Mouse (Mus musculus): ENCODE measurements around the gene Btn1a1.

The Btn1a1 gene

DNA sequence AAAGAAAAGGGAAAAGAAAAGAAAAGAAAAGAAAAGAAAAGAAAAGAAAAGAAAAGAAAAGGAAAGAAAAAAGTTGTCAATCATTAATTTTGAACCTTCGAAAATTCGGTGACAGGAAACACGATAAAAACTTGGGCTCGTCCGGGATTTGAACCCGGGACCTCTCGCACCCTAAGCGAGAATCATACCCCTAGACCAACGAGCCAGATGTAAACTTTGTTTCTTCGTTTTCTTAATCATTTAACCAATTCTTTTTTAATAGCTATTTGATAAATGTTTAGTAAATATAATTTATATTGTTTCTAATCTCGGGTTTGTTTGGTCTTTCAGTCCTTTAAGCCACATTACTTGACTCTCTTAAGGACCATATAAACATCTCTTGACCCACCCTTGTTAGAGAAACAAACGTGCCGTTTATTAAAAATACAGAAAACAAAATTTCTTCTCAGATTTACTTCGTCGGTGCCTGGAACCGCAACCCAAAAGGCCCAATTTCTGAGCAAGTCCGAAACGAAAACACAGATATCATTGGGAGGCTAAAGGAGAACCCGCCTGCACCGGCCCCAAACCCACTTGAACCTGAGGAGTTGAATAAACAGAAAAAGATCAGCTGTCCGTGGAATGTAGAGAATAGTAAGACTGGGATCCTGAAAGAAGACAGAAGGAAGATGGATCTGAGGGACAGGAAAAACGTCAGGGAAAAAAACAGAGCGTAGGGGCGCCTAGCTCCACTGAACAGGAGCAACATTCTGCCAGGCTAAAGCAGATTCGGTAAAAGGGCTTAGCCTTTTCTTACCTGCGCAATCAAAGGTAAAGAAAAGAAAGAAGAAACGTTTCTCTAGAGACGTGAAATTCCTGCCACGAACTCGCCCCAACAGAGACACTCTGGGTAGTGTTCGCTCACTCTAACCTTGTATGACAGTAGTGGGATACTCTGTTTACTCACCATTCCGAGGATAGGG lies 28.6 kb downstream of the Btn1a1 start:
- DNase-seq = peak; percentile 71 to 80

DNA sequence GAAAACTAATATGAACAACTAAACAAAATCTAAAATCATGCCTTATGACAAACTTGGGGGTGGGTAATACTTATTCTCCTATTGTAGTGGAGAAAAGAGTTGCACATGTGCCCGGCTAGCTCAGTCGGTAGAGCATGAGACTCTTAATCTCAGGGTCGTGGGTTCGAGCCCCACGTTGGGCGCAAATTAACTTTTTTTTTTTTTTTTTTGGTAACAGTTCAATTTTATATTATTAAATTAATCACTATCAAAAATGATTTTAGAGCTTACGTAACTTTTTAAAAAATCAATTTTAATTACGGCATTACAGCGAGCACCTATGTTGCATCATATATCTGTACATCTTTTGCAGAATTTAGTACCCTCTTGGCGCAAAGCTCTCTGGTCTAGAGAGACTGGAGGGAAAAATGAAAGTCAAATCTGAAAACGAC lies 29.5 kb downstream of the Btn1a1 start:
- DNase-seq = peak; percentile 50 to 65

GRCm38 (mm10) chr13:23435676-23436075 lies 30.0 kb downstream of the Btn1a1 start:
- no peak for DNase-seq

DNA sequence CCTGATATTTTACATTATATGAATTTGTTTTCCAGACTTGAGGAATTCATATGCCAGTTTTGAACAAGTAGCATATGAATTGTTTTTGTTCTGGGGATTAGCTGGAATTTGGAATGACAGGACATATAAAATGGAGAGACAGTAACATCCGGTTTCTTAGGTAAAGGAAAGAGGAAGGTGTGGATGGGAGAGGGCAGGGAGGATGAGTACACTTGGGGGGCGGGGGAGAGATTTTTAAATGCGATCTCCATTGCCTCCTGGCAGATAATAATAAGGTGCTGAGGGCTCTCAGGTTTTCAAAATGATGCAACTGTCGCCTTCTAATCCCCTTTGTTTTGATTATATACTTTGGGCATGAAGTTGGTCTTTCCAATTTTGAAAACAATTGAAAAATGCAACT lies 30.5 kb downstream of the Btn1a1 start:
- DNase-seq = no peak

- DNase-seq = no peak
Measured at GRCm38 (mm10) chr13:23434426-23434825, 31.3 kb downstream of the Btn1a1 start.

- DNase-seq = no peak
Measured at GRCm38 (mm10) chr13:23433801-23434200, 31.9 kb downstream of the Btn1a1 start.

- no peak for DNase-seq
Measured at GRCm38 (mm10) chr13:23433206-23433605, 32.5 kb downstream of the Btn1a1 start.

DNA sequence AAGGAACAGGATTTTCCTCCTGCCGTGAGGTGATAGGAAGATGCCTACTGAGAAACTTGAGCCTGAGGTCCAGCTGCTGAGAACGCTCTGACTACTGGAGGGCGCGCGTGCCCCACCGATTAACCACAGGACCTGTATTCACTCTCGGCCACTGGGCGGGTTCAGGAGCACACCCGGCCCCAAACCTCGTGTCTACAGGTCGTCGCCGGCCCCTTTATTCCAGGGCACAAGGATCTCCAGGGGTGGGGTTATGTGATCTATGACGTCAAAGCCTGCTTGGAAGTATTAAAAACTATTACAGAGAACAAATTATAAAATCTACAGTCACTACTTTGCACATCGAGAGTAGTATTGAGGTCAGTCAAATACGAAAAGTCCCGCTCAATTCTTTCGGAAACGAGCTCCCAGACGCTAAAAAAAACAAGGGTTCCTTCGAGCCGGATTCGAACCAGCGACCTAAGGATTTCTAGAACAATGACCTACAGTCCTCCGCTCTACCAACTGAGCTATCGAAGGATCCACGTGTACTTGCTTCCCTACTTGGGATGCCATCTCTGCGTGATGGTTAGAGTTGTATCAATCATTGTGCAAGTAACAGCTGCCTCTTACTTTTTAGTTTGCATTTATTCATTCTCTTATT lies 33.0 kb downstream of the Btn1a1 start:
- peak; percentile 97 to 98 for DNase-seq

GRCm38 (mm10) chr13:23431351-23431771 lies 34.3 kb downstream of the Btn1a1 start:
- peak; percentile 78 to 82 for DNase-seq

DNA sequence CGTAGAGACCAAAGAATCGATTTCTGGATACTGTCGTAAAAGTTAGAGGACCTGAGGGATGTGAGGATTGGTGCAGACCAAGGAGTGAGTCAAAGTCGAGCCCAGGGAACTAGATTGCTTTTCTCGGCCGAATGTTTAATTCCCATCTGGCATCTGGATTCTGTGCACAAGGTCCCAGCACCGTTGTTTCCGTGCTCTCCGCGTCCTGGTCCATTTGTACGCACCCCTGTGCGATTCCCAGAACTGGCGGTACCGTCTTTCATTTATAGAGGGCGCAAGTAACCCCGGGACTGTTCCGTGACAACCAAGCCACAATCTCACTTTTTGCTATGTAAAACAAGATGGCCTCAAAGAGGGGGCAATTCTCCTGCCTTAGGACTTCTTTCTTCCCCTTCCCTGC lies 35.0 kb downstream of the Btn1a1 start:
- DNase-seq = peak; percentile 83 to 88

DNA sequence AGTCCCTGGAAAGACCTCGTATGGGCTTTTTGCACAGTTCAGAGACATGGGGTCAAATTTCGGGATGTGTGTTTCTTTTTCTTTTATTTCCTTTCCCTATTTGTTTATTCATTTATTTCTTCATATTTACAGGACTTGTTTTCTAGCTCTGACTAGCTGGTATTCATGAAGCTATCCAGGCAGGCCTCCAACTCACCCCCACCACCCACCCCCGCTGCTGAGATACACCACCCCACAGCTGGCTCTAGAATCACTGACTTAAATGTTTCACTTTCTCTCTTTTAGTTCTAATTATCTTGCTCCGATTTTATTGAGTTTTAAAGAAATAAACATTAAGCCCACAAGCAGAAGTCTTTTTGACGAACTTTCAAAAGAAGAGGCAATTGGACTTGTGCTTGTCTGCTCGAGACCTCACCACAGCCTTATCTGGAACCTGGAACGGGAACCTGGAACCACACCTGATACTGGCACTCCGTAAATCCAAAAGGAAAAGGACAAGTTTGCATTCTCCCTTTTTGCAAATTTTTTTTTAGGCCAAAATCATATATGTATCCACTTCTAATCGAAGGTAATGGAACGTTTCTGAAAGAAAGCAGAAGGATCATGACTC lies 35.8 kb downstream of the Btn1a1 start:
- DNase-seq = no peak

GRCm38 (mm10) chr13:23428166-23428993 lies 37.3 kb downstream of the Btn1a1 start:
- no peak for DNase-seq

DNA sequence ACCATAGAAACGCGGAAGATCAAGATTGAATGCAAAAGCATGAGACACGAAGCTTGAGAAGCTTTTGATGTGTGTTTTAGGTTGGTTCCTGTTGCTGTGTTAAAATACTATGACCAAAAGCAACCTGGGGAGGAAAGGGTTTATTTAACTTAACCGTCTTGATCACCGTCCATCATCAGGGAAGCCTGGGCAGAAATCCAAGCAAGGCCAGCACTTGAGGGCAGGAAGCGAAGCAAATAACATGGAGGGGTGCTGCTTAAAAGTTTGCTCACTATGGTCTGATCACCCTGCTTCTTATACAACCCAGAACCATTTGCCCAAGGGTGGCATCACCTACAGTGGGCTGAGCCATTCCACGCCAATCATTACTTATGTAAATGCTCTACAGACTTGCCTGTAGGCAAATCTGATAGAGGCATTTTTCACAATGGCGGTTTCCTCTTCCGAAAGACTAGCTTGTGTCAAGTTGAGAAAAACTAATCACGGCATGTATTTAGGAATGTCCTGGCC lies 38.2 kb downstream of the Btn1a1 start:
- DNase-seq = no peak

DNA sequence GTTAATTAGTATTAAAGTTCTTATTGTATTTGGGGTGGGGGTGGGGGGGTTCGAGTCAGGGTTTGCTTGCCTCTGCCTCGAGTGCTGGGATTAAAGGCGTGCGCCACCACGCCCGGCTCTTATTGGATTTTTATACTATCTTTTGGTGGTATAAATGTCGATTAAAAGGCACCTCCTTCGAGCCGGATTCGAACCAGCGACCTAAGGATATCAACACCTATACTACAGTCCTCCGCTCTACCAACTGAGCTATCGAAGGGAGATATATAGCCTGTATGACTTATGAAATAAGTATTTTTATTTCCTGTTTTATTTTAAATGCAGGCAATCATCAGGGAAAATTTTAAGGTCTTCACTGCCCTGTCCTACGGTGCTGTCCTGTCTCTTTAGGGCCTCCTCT lies 38.8 kb downstream of the Btn1a1 start:
- no peak for DNase-seq

- DNase-seq = peak in 1 of 2 experiments; percentile 38
Measured at GRCm38 (mm10) chr13:23426335-23426734, 39.4 kb downstream of the Btn1a1 start.

DNA sequence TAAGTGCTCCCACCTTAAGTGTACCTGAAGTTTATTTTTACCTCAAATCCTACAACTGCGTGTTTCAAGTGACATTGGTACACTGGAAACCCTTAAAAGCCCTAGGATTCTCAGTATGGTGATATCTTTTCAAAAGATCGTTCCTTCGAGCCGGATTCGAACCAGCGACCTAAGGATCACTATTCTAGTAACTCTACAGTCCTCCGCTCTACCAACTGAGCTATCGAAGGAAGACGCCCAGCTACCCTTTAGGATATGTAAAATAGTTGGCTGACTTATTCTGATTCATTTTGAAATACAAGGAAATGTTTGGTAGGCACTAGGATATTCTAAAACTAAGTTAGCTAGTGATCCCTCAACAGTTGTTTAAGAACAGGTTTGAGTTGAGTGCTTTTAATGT lies 40.2 kb downstream of the Btn1a1 start:
- DNase-seq = peak; percentile 57 to 79

DNA sequence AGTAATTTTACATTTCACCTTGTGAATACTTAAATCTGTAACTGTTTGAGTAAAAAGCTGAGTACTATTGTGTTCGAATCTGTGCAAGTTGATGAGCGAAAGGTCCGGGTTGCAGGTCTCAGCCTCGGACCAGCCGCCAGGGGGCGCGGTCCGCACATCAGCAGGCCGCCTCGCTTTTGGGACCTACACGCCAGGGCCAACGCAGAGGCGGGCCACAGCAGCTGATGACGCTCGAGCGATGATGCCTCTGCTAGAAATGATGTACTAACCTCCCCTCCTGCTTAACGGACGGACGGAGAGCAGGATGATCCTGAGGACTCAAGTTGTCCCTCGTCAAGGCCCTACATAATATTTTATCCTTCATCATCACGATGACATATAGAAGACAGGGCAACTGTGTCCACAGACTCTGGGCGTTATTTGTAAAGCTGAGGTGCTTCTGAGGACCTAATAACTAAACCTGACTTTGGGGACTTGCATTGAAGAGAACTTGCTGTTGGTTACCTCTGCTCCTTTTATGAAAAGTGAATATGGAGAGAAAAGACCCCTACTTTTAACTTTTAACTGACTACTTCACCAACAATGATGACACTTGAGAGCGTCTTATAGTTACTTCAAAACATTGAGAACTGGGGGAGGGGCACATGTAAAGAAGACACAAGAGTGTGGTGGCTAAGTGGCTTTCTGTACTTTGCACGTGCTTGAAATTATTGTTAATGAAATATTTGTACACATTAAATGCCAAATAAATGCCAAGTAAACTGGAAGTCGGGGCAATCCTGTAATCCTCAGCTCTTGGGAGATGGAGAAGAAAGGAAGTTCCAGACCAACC lies 41.0 kb downstream of the Btn1a1 start:
- DNase-seq = peak; percentile 90 to 93

GRCm38 (mm10) chr13:23424052-23424380 lies 41.7 kb downstream of the Btn1a1 start:
- DNase-seq = no peak

DNA sequence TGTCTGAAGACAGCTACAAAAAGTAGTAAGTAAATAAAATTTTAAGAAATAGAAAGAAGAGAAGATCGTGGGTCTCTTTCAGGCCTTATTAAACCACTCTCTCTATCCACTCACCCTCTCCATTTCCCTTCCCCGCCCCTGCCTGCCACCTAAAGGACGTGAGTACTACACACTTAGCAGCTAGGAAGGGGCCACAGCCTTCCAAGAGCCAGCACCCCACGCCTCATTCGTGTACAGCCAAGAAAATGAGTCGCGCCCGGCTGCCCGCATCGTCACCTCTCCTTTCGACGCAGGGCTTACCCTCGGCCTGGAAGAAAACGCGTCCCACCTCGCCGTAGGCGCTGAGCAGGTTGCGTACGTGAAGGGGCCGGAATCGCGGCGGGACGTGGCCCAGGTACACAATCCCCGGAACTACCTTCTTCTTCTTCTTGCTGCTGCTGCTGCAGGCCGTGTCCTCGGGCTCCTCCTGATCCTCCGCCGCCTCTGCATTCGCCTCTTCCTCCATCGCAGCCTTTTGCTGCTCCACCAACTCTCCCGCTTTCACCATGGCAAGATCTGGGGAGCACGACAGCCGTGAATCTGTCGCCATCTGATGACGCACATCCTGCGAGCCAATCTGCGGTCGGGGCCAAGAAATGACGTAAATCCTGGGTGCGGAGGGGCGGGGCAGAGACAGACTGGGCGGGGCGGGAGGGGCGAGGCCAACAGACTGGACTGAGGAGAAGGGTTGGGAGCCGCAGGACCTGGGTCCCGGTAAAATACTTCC lies 42.2 kb downstream of the Btn1a1 start, which contains the start of gene Abt1:
TSS of gene Abt1 (minus strand) at position 581 of the 766 bp plus-strand sequence.
- peak; percentile 96 to 97 for DNase-seq

- DNase-seq = no peak
Measured at GRCm38 (mm10) chr13:23422351-23422750, 43.4 kb downstream of the Btn1a1 start.
